Mouse (Mus musculus): ENCODE results near the gene Pum3. TPM values are rescaled to one million over a fixed set of nuclear protein-coding genes. Genes with fewer than 3 reads are reported as not detected.
A peak's percentile ranks its signal among the peaks of the same experiment; 100 is the strongest.

Gene Pum3
- polyA plus RNA-seq, 1 experiment, result 33.1 TPM

DNA sequence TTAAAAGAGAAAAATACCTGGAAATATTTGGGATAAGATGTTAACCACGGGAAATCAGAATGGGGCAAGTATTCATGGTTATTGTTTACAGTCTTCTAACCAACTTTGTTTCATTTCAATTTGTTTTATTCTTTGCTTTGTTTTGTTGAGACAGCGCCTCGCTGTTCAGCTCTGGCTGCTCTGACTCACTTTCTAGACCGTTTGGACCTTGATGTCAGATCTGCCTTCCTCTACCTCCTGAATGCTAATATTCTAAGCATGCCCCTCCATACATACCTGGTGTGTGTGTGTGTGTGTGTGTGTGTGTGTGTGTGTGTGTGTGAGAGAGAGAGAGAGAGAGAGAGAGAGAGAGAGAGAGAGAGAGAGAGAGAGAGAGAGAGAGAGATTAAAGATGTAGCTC lies 65.7 kb downstream of the Pum3 start:
- peak; percentile 11 for DNase-seq (ENCODE audit: low read depth)
- TF ChIP-seq CTCF (IDR thresholded peaks at IDR 0.05; ENCODE audit: borderline replicate concordance, extremely low read depth, insufficient read depth, insufficient read length) (no peak), POLR2A (IDR thresholded peaks at IDR 0.05; ENCODE audit: borderline replicate concordance, extremely low read depth, insufficient read depth, insufficient read length, poor library complexity, severe bottlenecking) (no peak)

DNA sequence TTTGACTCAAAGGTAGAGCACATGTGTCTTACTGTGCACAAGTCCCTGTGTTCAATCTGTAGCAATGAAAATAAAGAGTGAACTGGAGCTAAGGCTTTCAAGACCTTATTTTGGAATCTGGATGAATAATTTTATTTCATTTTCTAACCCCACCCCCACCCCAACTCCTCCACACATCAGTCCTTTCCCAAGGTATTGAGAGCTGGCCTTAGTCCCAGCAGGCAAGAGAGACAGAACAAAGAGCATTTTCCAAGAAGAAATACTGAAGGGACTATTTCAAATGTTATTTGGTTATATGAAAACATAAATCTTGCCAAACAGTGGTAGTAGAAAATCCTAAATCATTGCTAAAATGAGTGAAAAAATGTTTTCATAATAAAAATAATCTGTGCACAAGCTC lies 69.2 kb downstream of the Pum3 start:
- DNase-seq (ENCODE audit: low read depth), result no peak
- TF ChIP-seq CTCF (IDR thresholded peaks at IDR 0.05; ENCODE audit: borderline replicate concordance, extremely low read depth, insufficient read depth, insufficient read length) (no peak), POLR2A (IDR thresholded peaks at IDR 0.05; ENCODE audit: borderline replicate concordance, extremely low read depth, insufficient read depth, insufficient read length, poor library complexity, severe bottlenecking) (no peak)

DNA sequence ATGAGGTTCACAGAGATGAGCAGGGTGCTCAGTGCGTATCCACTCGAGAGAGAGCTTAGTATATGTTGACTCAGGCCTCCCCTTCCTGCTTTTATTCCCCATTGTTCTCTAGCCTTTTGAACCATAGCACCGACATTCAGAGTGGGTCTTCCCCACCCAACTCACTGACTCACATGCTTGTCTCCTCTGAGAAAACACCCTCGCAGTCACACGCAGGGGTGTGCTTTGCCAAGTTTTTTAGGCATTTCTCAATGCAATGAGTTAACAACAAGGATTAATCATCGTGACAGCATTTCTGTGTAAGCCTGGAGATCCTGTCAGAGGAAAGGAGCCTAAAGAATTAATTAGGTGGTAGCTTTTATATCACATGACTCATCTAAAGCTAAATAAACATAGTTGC lies 77.9 kb downstream of the Pum3 start:
- no peak for TF ChIP-seq CTCF (IDR thresholded peaks at IDR 0.05; ENCODE audit: borderline replicate concordance, extremely low read depth, insufficient read depth, insufficient read length)
- TF ChIP-seq POLR2A (IDR thresholded peaks at IDR 0.05; ENCODE audit: borderline replicate concordance, extremely low read depth, insufficient read depth, insufficient read length, poor library complexity, severe bottlenecking), result no peak
- DNase-seq (ENCODE audit: low read depth), result peak; percentile 32

DNA sequence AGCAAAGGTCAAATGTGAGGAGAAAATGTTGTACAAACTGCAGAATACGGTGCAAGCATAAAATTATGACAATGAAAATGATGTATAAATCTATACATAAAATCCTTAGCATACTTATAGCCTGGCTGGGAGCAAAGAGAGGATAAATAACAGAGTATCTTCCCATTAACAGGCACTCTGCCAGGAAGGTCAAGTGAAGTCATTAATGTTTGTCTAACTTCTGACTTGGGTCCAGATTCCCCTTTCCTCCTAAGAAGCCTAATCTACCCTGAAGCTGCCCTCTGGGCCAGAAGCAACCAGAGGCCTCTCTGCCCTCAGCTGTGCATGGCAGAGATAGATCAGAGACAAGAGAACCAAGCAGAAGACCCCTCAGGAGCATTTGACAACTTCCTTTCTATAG lies 83.1 kb downstream of the Pum3 start:
- TF ChIP-seq POLR2A (IDR thresholded peaks at IDR 0.05; ENCODE audit: borderline replicate concordance, extremely low read depth, insufficient read depth, insufficient read length, poor library complexity, severe bottlenecking) (no peak), CTCF (IDR thresholded peaks at IDR 0.05; ENCODE audit: borderline replicate concordance, extremely low read depth, insufficient read depth, insufficient read length) (no peak)
- no peak for DNase-seq (ENCODE audit: low read depth)

Other genes starting within 250 kb of the Pum3 start
- gene Vldlr, start 213.3 kb downstream of the Pum3 start, polyA plus RNA-seq (2012; rRNA removed), result 26.5 and 29.5 TPM in 2 replicates
- gene Kcnv2, start 107.2 kb downstream of the Pum3 start, polyA plus RNA-seq (2012; rRNA removed), result 0.01 and 0.08 TPM in 2 replicates

Data from brain, embryonic 14.5 days (tissue).